ENCODE assay signal across 20 mouse cellular contexts in genomic region chr11:11692558-11693166, GRCm38 (mm10). TPM values are rescaled to one million over a fixed set of nuclear protein-coding genes. Genes with fewer than 3 reads are reported as not detected.
A peak's percentile ranks its signal among the peaks of the same experiment; 100 is the strongest.
DNase-seq lines count a peak whose midpoint lies in the region; ATAC-seq and TF ChIP-seq lines count a peak whose summit lies in the region.
"Had no signal": no experiment of that assay in that cellular context is flagged by ENCODE, and none has a peak within 500 bp of the region (broad histone marks: within the 10 kb centered on the region; RNA-seq: fewer than 3 reads in every experiment).

No protein-coding gene starts in this region.

- no peaks in the 10 kb centered on the region for H3K36me3 ChIP-seq in spleen, adult 2 months (ENCODE audit: control insufficient read depth, insufficient read depth, low read length)
- peaks cover 3 to 79% of the 10 kb centered on the region in 2 experiments; a peak in 3 of 4 replicates for H3K36me3 ChIP-seq in MEL (ENCODE audit: control insufficient read depth in 1 of 2, insufficient read depth in 2 of 2, low read length in 2 of 2)
- H3K36me3 ChIP-seq in liver, embryonic 13.5 days: peaks cover 15% of the 10 kb centered on the region
- no peaks in the 10 kb centered on the region for H3K36me3 ChIP-seq in hindbrain, postnatal 0 days (ENCODE audit: insufficient read depth, low read length)
- H3K36me3 ChIP-seq: embryonic facial prominence, embryonic 10.5 days; heart, embryonic 13.5 days; limb, embryonic 13.5 days had no signal

- peak overlapping the region; percentile 35; the same call in 1 of the 2 replicates for H3K4me2 ChIP-seq in liver, embryonic 13.5 days
- no peak overlapping the region for H3K4me2 ChIP-seq in hindbrain, postnatal 0 days (ENCODE audit: low read depth, low read length)
- H3K4me2 ChIP-seq: heart, embryonic 13.5 days; limb, embryonic 13.5 days; lung, embryonic 14.5 days had no signal

- peaks cover 90% of the 10 kb centered on the region for H3K79me2 ChIP-seq in MEL (ENCODE audit: control insufficient read depth, insufficient read depth, low read length, poor library complexity)

- peak overlapping the region; percentile 78 for H3K27ac ChIP-seq in spleen, adult 2 months (ENCODE audit: insufficient read depth, low read length)
- H3K27ac ChIP-seq in MEL (ENCODE audit: control insufficient read depth, low read depth, low read length): peak overlapping the region; percentile 62
- peak overlapping the region; percentile 64 for H3K27ac ChIP-seq in liver, embryonic 13.5 days
- no peak overlapping the region for H3K27ac ChIP-seq in hindbrain, postnatal 0 days
- H3K27ac ChIP-seq: embryonic facial prominence, embryonic 10.5 days; gastrocnemius, adult 2 months; heart, embryonic 13.5 days; kidney, postnatal 0 days; layer of hippocampus, adult 2 months; limb, embryonic 13.5 days had no signal

- no peak for DNase-seq in spleen, adult 2 months (ENCODE audit: low read depth in 1 of 2, low spot score in 2 of 2)
- no peak for DNase-seq in spleen, adult 12 weeks (ENCODE audit: low spot score)
- DNase-seq in MEL (ENCODE audit: low read depth, low spot score): peak; percentile 54
- no peak for DNase-seq in liver, embryonic 13.5 days
- peak; percentile 43 to 48 for DNase-seq in natural killer cell, adult 2 months (ENCODE audit: low spot score in 2 of 2)
- no peak for DNase-seq in gastrocnemius, adult 18-20 months (ENCODE audit: low spot score)
- no peak for DNase-seq in hindbrain, postnatal 0 days (ENCODE audit: low spot score)
- DNase-seq: cerebellum, adult 9-10 months; gastrocnemius, adult 2 months; heart, adult 18-20 months; kidney, adult 11 months; layer of hippocampus, postnatal 36 days; lung, embryonic 14.5 days; lung, postnatal 36 days had no signal

- TF ChIP-seq CTCF in spleen, adult 2 months (IDR thresholded peaks at IDR 0.05; ENCODE audit: extremely low read depth, insufficient read depth, insufficient read length, insufficient replicate concordance): no peak
- no peak for TF ChIP-seq CTCF in MEL (IDR thresholded peaks at IDR 0.05 in 2 of 3, conservative IDR thresholded peaks at IDR 0.05 in 1 of 3; ENCODE audit: control insufficient read depth in 1 of 3, insufficient read depth in 1 of 3, low read depth in 2 of 3, low read length in 3 of 3, poor library complexity in 1 of 3, severe bottlenecking in 1 of 3)
- TF ChIP-seq CTCF in hindbrain, postnatal 0 days (IDR thresholded peaks at IDR 0.05; ENCODE audit: low read depth): no peak

- ATAC-seq in liver, embryonic 13.5 days (ENCODE audit: low read depth): no peak
- no peak for ATAC-seq in hindbrain, postnatal 0 days
- ATAC-seq: hindbrain, embryonic 16.5 days had no signal

- H3K9me3 ChIP-seq in MEL (replicated peaks; ENCODE audit: insufficient read depth, low read length): no peaks in the 10 kb centered on the region
- no peaks in the 10 kb centered on the region for H3K9me3 ChIP-seq in liver, embryonic 13.5 days (replicated peaks)
- no peaks in the 10 kb centered on the region for H3K9me3 ChIP-seq in hindbrain, postnatal 0 days (ENCODE audit: low read length)
- H3K9me3 ChIP-seq: embryonic facial prominence, embryonic 10.5 days; heart, embryonic 13.5 days; limb, embryonic 13.5 days had no signal

- H3K27me3 ChIP-seq in spleen, adult 2 months (ENCODE audit: control insufficient read depth, insufficient read depth, low read length): no peaks in the 10 kb centered on the region
- H3K27me3 ChIP-seq in MEL (ENCODE audit: control insufficient read depth in 1 of 2, insufficient read depth in 2 of 2, low read length in 2 of 2): no peaks in the 10 kb centered on the region
- H3K27me3 ChIP-seq in liver, embryonic 13.5 days: no peaks in the 10 kb centered on the region
- H3K27me3 ChIP-seq in hindbrain, postnatal 0 days (ENCODE audit: insufficient read depth, low read length): 0 out of 2 replicates have a peak, but pooled peaks cover 5% of the 10 kb centered on the region

- peaks cover 39% of the 10 kb centered on the region for H3K4me1 ChIP-seq in spleen, adult 2 months (ENCODE audit: control insufficient read depth, insufficient read depth, insufficient read length)
- H3K4me1 ChIP-seq in MEL (ENCODE audit: control insufficient read depth in 1 of 2, insufficient read depth in 2 of 2, low read length in 2 of 2): peaks cover 46 to 65% of the 10 kb centered on the region in 2 experiments
- peaks cover 91% of the 10 kb centered on the region for H3K4me1 ChIP-seq in liver, embryonic 13.5 days (replicated peaks)
- H3K4me1 ChIP-seq in hindbrain, postnatal 0 days (ENCODE audit: insufficient read depth, low read length): no peaks in the 10 kb centered on the region
- H3K4me1 ChIP-seq: embryonic facial prominence, embryonic 10.5 days; heart, embryonic 13.5 days; limb, embryonic 13.5 days had no signal

- 28% methylated on average over 10 of the region's 10 CpGs for WGBS in spleen, adult 2 months
- whole genome bisulfite sequencing in liver, embryonic 13.5 days (ENCODE audit: insufficient replicate concordance): 72% methylated on average over 10 of the region's 10 CpGs
- 90% methylated on average over 10 of the region's 10 CpGs for WGBS in hindbrain, postnatal 0 days

- H3K4me3 ChIP-seq in spleen, adult 2 months (ENCODE audit: extremely low read depth, insufficient read depth, insufficient read length): peak overlapping the region; percentile 15
- H3K4me3 ChIP-seq in MEL (ENCODE audit: control insufficient read depth in 1 of 2, insufficient read depth in 1 of 2, low read depth in 2 of 2, low read length in 2 of 2): no peak overlapping the region; a peak in 1 of 4 replicates
- no peak overlapping the region for H3K4me3 ChIP-seq in liver, embryonic 13.5 days (replicated peaks)
- H3K4me3 ChIP-seq in hindbrain, postnatal 0 days (ENCODE audit: low read length): no peak overlapping the region
- H3K4me3 ChIP-seq: embryonic facial prominence, embryonic 10.5 days; gastrocnemius, adult 2 months; heart, embryonic 13.5 days; layer of hippocampus, adult 2 months; limb, embryonic 13.5 days had no signal

- TF ChIP-seq RAD21 in MEL (IDR thresholded peaks at IDR 0.05; ENCODE audit: low read depth, low read length): no peak

- TF ChIP-seq POLR2A in spleen, adult 2 months (IDR thresholded peaks at IDR 0.05; ENCODE audit: low read depth, low read length): no peak
- TF ChIP-seq POLR2A in MEL (IDR thresholded peaks at IDR 0.05; ENCODE audit: control insufficient read depth in 1 of 2, insufficient read depth in 1 of 2, low read depth in 1 of 2, low read length in 2 of 2, poor library complexity in 1 of 2): no peak

- no peak for TF ChIP-seq EP300 in MEL (IDR thresholded peaks at IDR 0.05; ENCODE audit: low read depth in 1 of 2, low read length in 2 of 2)

- peak overlapping the region; percentile 15; the same call in 1 of the 2 replicates for H3K9ac ChIP-seq in MEL (ENCODE audit: control insufficient read depth, low read depth, low read length, poor library complexity, severe bottlenecking)
- peak overlapping the region; percentile 37; the same call in 1 of the 2 replicates for H3K9ac ChIP-seq in liver, embryonic 13.5 days
- H3K9ac ChIP-seq in hindbrain, postnatal 0 days (replicated peaks; ENCODE audit: low read length): no peak overlapping the region
- H3K9ac ChIP-seq: heart, embryonic 13.5 days; limb, embryonic 13.5 days; lung, embryonic 14.5 days had no signal

TF ChIP-seq in MEL, 35 proteins besides CTCF, POLR2A, EP300 and RAD21:
- no peak for TF ChIP-seq USF2 (IDR thresholded peaks at IDR 0.05; ENCODE audit: borderline replicate concordance in 1 of 2, insufficient read depth in 1 of 2, low read depth in 1 of 2, low read length in 2 of 2)
- TF ChIP-seq E2F4 (IDR thresholded peaks at IDR 0.05; ENCODE audit: borderline replicate concordance, low read depth, low read length): no peak
- TF ChIP-seq USF1 (IDR thresholded peaks at IDR 0.05; ENCODE audit: low read depth, low read length): no peak
- TF ChIP-seq MYB (IDR thresholded peaks at IDR 0.05; ENCODE audit: low read depth, low read length): no peak
- no peak for TF ChIP-seq BHLHE40 (IDR thresholded peaks at IDR 0.05; ENCODE audit: borderline replicate concordance, low read depth, low read length)
- TF ChIP-seq HCFC1 (IDR thresholded peaks at IDR 0.05; ENCODE audit: low read depth, low read length): no peak
- TF ChIP-seq SMC3 (IDR thresholded peaks at IDR 0.05; ENCODE audit: low read depth, low read length): no peak
- no peak for TF ChIP-seq UBTF (IDR thresholded peaks at IDR 0.05; ENCODE audit: borderline replicate concordance, insufficient read depth, low read depth, low read length)
- no peak for TF ChIP-seq POLR2AphosphoS5 (IDR thresholded peaks at IDR 0.05; ENCODE audit: borderline replicate concordance, low read depth, low read length)
- no peak for TF ChIP-seq JUND (IDR thresholded peaks at IDR 0.05; ENCODE audit: low read depth, low read length)
- TF ChIP-seq SIN3A (IDR thresholded peaks at IDR 0.05; ENCODE audit: low read length): no peak
- no peak for TF ChIP-seq KAT2A (conservative IDR thresholded peaks at IDR 0.05; ENCODE audit: low read depth, low read length)
- TF ChIP-seq ETS1 (IDR thresholded peaks at IDR 0.05; ENCODE audit: low read depth, low read length): no peak
- TF ChIP-seq ELF1 (IDR thresholded peaks at IDR 0.05; ENCODE audit: low read depth, low read length): no peak
- no peak for TF ChIP-seq MAZ (IDR thresholded peaks at IDR 0.05; ENCODE audit: low read depth, low read length)

RNA-seq across cellular contexts. Expression of gene Ikzf1, which starts 7.9 kb away (rescaled TPM):
- 258 and 419 TPM in 2 replicates for polyA plus RNA-seq in spleen, adult 2 months (2012; rRNA removed)
- total RNA-seq in MEL (2012; rRNA removed): 90.6 and 97.3 TPM in 2 replicates
- 100 to 1,000 TPM in 1 of 2 experiments, 10 to 100 TPM in 1; 28.0 to 128 TPM for polyA plus RNA-seq in MEL (2012; ENCODE audit: insufficient read depth in 1 of 2, insufficient read length in 2 of 2, low read depth in 1 of 2, low replicate concordance in 2 of 2, missing spikeins in 1 of 2)
- polyA plus RNA-seq in liver, embryonic 13.5 days (2015; fragmentation: Nextera tagmentation; extraction: Ambion mirVana): 28.3 and 44.6 TPM in 2 replicates
- under 1 TPM; 0.18 to 0.43 TPM for total RNA-seq in gastrocnemius, adult 18-20 months (2021)
- 4.0 and 4.6 TPM in 2 replicates for total RNA-seq in hindbrain, postnatal 0 days (2014; rRNA removed)
- polyA plus RNA-seq in hindbrain, postnatal 0 days (2015; fragmentation: Nextera tagmentation; extraction: Ambion mirVana): 0.78 and 0.91 TPM in 2 replicates

Comparison
In these comparisons a context has a peak if more than half of its experiments do, and no peak if none do; other contexts are left out.
1. DNase-seq: peak in MEL (single experiment) and natural killer cell, adult 2 months (2 of 2); none in spleen, adult 2 months (0 of 2), spleen, adult 12 weeks (single experiment), liver, embryonic 13.5 days (single experiment), gastrocnemius, adult 18-20 months (single experiment) and hindbrain, postnatal 0 days (single experiment).
2. RNA of gene Ikzf1, which starts 7.9 kb away (polyA plus RNA-seq): 258 to 419 TPM in spleen, adult 2 months, 28.0 to 128 TPM in MEL and 28.3 to 44.6 TPM in liver, embryonic 13.5 days; 0.78 to 0.91 TPM in hindbrain, postnatal 0 days; every median in the first group is over 10 times any median in the second.